Mouse (Mus musculus) neural tube, embryonic 14.5 days (tissue): ENCODE measurements around the gene Dnajc12. TPM values are rescaled to one million over a fixed set of nuclear protein-coding genes. Genes with fewer than 3 reads are reported as not detected.

Experiments used
- ATAC-seq: fragments of 200-750 bp; cut with Nextera tagmentation; 2 replicates; pipeline ENCODE4 v1.8.0; 2017; ENCODE audit warnings: low read depth, mild to moderate bottlenecking, moderate TSS enrichment, moderate library complexity
- H3K27ac ChIP-seq: fragments of 300-500 bp; sonication (generic); 2 replicates; pipeline ENCODE4 v1.5.1; 2014; ENCODE audit warnings: low read depth, mild to moderate bottlenecking, control low read depth, low read length, moderate library complexity, mixed read lengths
- H3K27me3 ChIP-seq: fragments of 300-500 bp; sonication (generic); 2 replicates; pipeline ENCODE4 v1.6.1; 2014; ENCODE audit warnings: low read length; ENCODE audit not compliant: control insufficient read depth, insufficient read depth
- H3K36me3 ChIP-seq: fragments of 300-500 bp; sonication (generic); 2 replicates; pipeline ENCODE4 v1.6.1; 2014; ENCODE audit warnings: low read length, mixed read lengths; ENCODE audit not compliant: control insufficient read depth, insufficient read depth
- H3K4me1 ChIP-seq: fragments of 300-500 bp; sonication (generic); 2 replicates; pipeline ENCODE4 v1.6.1; 2014; ENCODE audit warnings: low read length; ENCODE audit not compliant: control insufficient read depth, insufficient read depth
- H3K4me2 ChIP-seq: fragments of 300-500 bp; sonication (generic); 2 replicates; pipeline ENCODE4 v1.6.1; 2014; ENCODE audit warnings: mild to moderate bottlenecking, low read depth, low read length, control low read depth
- H3K4me3 ChIP-seq: fragments of 300-500 bp; sonication (generic); 2 replicates; pipeline ENCODE4 v1.5.1; 2014; ENCODE audit warnings: low read depth, low read length, control low read depth, mixed read lengths
- H3K9ac ChIP-seq: fragments of 300-500 bp; sonication (generic); replicated peaks from 2 replicates; pipeline ENCODE4 v1.6.1; 2014; ENCODE audit warnings: low read depth, mild to moderate bottlenecking, control low read depth, low read length, mixed read lengths
- H3K9me3 ChIP-seq: fragments of 300-500 bp; sonication (generic); 2 replicates; pipeline ENCODE4 v1.6.1; 2016; ENCODE audit warnings: low read length; ENCODE audit not compliant: control insufficient read depth
- WGBS: fragments of 180-500 bp; shearing (Covaris S2); extraction: QIAGEN DNeasy Blood & Tissue Kit; methylation state at CpG from one replicate; pipeline ENCODE4 v1.1.7; 2014; 5-methylcytosine and 5-hydroxymethylcytosine counted together
- polyA plus RNA-seq: library from polyadenylated mRNA; unstranded; fragments of >200 nt; fragmentation: Nextera tagmentation; extraction: Ambion mirVana; gene quantifications from 2 replicates; pipeline ENCODE4 v1.2.1, GENCODE M21; 2014

Gene Dnajc12
- 27.2 and 31.9 TPM in 2 replicates for polyA plus RNA-seq

DNA sequence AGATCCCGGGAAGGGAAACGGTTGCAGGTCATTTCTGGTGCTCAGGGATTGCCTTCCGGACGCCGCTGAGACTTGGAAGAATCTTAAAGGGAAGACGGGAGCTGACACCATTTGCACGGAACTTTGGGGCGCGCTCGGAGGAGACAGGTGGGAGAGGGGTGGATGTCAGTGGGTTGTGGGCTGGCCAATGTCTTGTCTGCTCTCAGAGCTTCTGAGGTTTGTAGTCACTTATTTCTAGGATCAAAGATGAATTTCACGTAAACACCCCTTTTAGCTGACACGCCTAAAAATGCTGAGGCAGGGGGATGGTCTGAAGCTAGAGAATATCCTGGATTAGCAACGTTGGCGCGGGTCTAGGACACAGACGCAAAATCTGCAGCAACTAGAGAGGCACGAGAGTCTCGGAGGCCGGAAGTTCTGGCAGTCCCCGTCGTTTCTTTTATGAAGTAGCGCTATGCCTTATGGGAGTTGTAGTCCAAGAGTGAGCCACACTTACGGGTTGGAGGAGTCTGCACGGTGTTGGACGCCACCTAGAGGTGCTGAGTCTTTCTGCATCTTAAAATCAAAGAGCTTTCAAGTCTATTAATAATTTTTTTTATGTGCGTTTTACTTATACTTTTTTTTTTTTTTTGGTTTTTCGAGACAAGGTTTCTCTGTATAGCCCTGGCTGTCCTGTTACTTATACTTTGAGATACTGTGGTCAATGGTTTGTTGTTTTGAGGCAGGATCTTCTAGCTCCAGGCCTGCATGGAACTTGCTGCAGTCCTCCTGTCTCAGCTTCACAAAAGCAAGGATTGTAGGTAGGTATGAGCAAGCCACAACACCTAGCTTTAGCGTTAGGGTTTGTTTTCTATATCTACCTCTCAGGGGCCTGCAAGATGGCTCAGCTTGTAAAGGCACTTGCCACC is at the start of gene Dnajc12:
Dnajc12 (plus strand) TSS at position 72 of the 908 bp plus-strand sequence.
- Histone ChIP-seq H3K4me2 (peak within 1 kb of the TSS; percentile 80), H3K27ac (no peak within 1 kb of the TSS), H3K36me3 (no peaks in the 10 kb centered on the region), H3K4me3 (peak within 1 kb of the TSS; percentile 48), H3K9ac (peak within 1 kb of the TSS; percentile 55), H3K4me1 (peaks cover 4% of the 10 kb centered on the region), H3K9me3 (no peaks in the 10 kb centered on the region), H3K27me3 (no peaks in the 10 kb centered on the region)
- peak; percentile 94 for ATAC-seq
- under 1% methylated on average over 28 of the region's 28 CpGs for WGBS

DNA sequence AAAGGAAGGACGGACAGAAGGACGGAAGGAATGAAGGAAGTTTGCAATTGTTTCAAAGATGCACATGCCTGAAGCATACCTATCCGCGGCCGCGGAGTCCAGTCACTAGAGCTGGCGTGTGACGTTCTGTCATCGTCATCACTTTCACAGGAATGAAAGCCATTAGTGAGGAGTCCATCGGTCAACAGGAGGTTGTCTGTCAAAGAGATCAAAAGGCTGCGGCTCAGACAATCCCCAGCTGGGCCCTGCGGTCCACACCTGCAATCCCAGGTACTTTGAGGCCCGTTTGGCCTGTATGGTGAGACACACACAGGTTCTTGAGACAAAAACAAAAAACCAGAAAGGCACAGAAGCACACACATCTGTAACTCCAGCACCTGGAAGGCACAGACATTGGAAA is 45.3 kb upstream of the Dnajc12 start:
- no peaks in the 10 kb centered on the region for H3K9me3 ChIP-seq
- 50% methylated on average over 13 of the region's 13 CpGs for WGBS
- peak overlapping the region; percentile 58 for H3K4me2 ChIP-seq
- H3K36me3 ChIP-seq, result peaks cover 3% of the 10 kb centered on the region; the same call in 1 of the 2 replicates
- no peaks in the 10 kb centered on the region for H3K27me3 ChIP-seq
- peak overlapping the region; percentile 92 for H3K4me3 ChIP-seq
- H3K4me1 ChIP-seq, result peaks cover 16% of the 10 kb centered on the region
- H3K9ac ChIP-seq, result no peak overlapping the region
- no peak overlapping the region for H3K27ac ChIP-seq
- ATAC-seq, result no peak

DNA sequence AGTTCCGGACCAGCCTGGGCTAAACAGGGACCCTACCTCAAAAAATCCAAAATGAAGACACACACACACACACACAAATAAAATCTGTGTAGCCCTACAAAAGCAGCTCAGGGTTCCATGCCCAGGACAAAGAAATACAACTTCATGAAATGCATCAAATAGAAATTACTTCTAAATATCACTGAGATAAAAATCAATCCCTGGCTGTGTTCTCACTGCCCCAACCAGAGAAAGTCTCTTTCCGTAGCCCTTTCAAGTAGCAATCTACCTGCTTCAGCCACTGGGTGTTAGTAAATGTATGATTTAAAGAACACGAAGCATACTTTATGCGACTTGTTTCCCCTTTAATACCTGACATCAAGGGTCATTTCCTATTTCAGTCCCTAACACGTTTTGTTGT is 44.9 kb upstream of the Dnajc12 start:
- no peak for ATAC-seq
- Histone ChIP-seq H3K9ac (no peak overlapping the region), H3K9me3 (no peaks in the 10 kb centered on the region), H3K27ac (no peak overlapping the region), H3K4me3 (peak overlapping the region; percentile 92), H3K4me1 (peaks cover 16% of the 10 kb centered on the region), H3K36me3 (peaks cover 1% of the 10 kb centered on the region; the same call in 1 of the 2 replicates), H3K27me3 (no peaks in the 10 kb centered on the region), H3K4me2 (peak overlapping the region; percentile 58)
- WGBS, result 23% methylated on average over 5 of the region's 5 CpGs

DNA sequence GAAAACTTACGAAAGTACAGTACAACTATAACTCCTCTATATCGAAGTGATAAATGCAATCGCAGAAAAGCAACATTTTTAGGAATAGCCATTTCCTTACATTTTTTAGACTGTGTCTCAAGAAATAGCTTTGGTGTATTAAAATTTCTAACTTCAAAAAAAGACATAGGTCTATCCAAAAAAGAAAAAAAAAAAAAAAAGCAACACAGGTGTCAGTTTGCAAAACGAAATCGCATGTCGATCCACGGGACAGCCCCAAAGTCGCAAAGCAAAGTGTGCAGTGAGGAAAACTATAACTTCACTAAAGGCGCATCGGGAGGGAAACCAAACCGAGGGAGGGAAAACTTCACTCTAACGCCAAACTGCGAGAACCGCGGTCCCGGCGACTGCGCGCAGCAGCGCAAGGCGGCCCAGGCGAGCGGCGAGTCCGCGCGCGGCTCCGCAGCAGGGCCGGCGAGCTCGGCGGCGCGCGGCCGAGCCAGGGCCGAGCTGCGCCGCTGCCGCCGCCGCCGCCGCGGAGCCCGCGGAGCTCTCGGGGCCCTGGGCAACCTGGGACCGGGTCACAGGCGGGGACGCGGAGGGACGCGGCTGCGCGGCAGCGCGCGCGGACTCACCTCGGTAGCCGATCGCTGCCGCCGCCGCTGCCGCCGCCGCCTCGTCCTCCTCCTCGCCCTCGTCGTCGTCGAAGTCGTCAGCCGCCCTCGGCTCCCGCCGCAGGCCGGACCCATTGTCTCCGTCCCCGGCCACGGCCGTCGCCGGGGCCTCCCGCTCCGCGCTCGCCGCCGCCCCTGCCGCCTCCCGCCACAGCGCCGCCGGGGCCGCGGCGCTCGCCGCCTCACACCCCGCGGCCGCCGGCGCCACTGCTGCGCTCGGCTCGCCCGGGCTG is 44.0 kb upstream of the Dnajc12 start:
- WGBS, result under 1% methylated on average over 53 of the region's 113 CpGs
- Histone ChIP-seq H3K27me3 (no peaks in the 10 kb centered on the region), H3K4me3 (peak overlapping the region; percentile 92), H3K36me3 (no peaks in the 10 kb centered on the region), H3K4me2 (peak overlapping the region; percentile 58), H3K9me3 (no peaks in the 10 kb centered on the region), H3K9ac (peak overlapping the region; percentile 91), H3K4me1 (peaks cover 16% of the 10 kb centered on the region), H3K27ac (peak overlapping the region; percentile 87)
- peak; percentile 87 for ATAC-seq

DNA sequence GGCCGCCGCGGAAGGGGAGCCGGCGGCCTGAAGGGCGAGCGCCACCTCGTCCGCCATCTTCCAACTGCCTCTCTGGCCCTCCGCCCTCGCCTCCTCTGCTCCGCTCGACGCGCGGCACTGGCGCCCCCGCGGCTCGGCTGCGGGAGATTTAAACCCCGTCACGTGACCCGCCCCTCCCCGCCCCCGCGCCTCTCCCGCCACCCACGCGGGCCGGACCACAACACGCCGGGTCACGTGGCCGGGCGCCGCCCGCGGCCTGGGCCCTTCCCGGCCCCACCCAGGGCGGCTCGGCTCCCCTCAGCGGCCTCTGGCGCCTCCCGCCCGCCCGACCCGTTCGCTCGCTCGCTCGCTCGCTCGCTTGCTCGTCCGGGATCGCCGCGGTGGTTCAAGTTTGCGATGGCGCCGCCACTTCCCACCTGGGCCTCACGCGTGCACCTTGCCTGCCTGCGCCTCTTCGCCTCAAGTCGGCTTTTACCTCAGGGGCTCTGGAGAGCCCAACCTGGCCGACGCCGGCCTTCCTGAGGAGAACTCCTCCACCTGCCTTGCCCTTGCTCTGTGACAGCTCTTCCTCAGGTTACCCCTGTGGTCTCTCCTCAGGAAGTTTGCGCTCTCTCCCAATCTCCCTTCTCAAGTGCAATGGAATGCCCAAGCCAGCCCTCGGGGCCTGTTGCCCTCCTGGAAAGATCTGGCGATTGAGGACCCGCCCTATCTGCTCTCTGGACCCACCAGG is 43.2 kb upstream of the Dnajc12 start:
- Histone ChIP-seq H3K27ac (peak overlapping the region; percentile 87), H3K4me3 (peak overlapping the region; percentile 92), H3K4me2 (peak overlapping the region; percentile 58), H3K4me1 (peaks cover 16% of the 10 kb centered on the region), H3K36me3 (no peaks in the 10 kb centered on the region), H3K9me3 (no peaks in the 10 kb centered on the region), H3K9ac (peak overlapping the region; percentile 91), H3K27me3 (no peaks in the 10 kb centered on the region)
- 1% methylated on average over 49 of the region's 74 CpGs for WGBS
- peak; percentile 95 for ATAC-seq

DNA sequence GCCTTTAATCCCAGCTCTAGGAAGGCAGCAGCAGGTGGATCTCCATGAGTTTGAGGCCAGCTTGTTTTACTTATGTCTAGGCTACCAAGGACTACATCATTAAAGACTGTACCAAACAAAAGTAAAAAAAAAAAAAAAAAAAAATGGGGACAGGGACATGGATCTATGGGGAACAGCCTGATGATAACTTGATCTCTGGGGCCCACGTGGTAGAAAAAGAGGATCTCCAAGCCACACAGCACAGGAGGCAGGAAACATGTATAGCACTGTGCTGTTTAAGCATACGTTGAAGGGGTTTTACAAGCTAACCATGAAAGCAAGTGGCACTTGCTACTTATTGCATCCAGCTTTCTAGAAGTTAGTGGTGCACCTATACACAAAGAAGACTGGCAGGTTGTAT is 40.9 kb upstream of the Dnajc12 start:
- peaks cover 14% of the 10 kb centered on the region for H3K4me1 ChIP-seq
- no peaks in the 10 kb centered on the region for H3K27me3 ChIP-seq
- H3K4me2 ChIP-seq, result no peak overlapping the region
- no peak for ATAC-seq
- no peak overlapping the region for H3K27ac ChIP-seq
- 91% methylated on average over 2 of the region's 2 CpGs for WGBS
- H3K9ac ChIP-seq, result no peak overlapping the region
- H3K36me3 ChIP-seq, result no peaks in the 10 kb centered on the region
- H3K9me3 ChIP-seq, result no peaks in the 10 kb centered on the region
- no peak overlapping the region for H3K4me3 ChIP-seq

DNA sequence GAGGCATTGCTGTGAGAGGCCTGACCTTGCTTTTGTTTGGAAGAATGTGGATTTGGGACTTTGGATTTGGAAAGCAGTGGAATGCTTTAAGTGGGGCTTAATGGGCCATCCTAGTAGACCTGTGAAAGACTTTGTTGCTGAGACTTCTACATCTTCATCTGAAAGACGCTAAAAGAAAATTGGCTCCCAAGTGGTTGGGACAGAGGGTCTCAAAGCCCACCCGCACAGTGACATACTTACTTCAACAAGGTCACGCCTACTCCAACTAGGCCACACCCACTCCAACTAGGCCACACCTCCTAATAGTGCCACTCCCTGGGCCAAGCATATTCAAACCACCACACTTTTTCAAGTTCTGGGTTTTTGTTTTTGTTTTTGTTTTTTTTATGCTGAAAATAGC is 37.5 kb upstream of the Dnajc12 start:
- Histone ChIP-seq H3K4me3 (no peak overlapping the region), H3K27ac (no peak overlapping the region), H3K36me3 (no peaks in the 10 kb centered on the region), H3K27me3 (no peaks in the 10 kb centered on the region), H3K4me2 (no peak overlapping the region), H3K9me3 (no peaks in the 10 kb centered on the region), H3K4me1 (no peaks in the 10 kb centered on the region), H3K9ac (no peak overlapping the region)
- whole genome bisulfite sequencing, result 90% methylated on average over 3 of the region's 3 CpGs
- no peak for ATAC-seq

DNA sequence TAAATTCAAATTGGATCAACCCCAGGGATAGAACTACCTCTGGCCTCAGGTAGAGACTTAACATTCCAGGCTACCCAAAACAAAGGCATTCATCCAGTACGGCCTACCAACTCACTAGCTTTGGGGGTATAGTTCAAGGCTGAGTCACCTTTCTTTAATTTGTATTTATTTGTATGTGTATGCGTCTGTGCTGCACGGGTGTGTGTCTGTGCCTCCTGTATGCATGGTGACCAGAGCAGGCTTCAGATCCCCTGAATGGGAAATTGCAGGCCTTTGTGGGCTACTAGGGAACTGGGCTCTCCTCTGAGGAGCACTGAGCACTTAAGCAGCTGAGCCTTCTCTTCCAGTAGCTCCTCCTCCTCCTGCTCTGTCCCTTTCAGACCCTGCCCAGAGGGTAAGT is 34.0 kb upstream of the Dnajc12 start:
- Histone ChIP-seq H3K27ac (no peak overlapping the region), H3K4me3 (no peak overlapping the region), H3K9ac (no peak overlapping the region), H3K4me1 (no peaks in the 10 kb centered on the region), H3K36me3 (no peaks in the 10 kb centered on the region), H3K9me3 (no peaks in the 10 kb centered on the region), H3K27me3 (no peaks in the 10 kb centered on the region), H3K4me2 (no peak overlapping the region)
- WGBS, result 76% methylated on average over 3 of the region's 3 CpGs
- no peak for ATAC-seq
